Mouse (Mus musculus) forebrain, embryonic 13.5 days (tissue): ENCODE results near the gene Zc3h14. TPM values are rescaled to one million over a fixed set of nuclear protein-coding genes. Genes with fewer than 3 reads are reported as not detected.

Experiments
- ATAC-seq: fragments of 200-750 bp; cut with Nextera tagmentation; 2 replicates; pipeline ENCODE4 v1.8.0; 2017
- H3K27ac ChIP-seq: fragments of 300-500 bp; sonication (generic); 2 replicates; pipeline ENCODE4 v1.5.1; 2015; ENCODE audit warnings: inconsistent platforms, mild to moderate bottlenecking, moderate library complexity
- H3K27me3 ChIP-seq: fragments of 300-500 bp; sonication (generic); 2 replicates; pipeline ENCODE4 v1.6.1; 2015; ENCODE audit warnings: mild to moderate bottlenecking, inconsistent platforms
- H3K36me3 ChIP-seq: fragments of 300-500 bp; sonication (generic); 2 replicates; pipeline ENCODE4 v1.6.1; 2015; ENCODE audit warnings: mild to moderate bottlenecking, inconsistent platforms; ENCODE audit not compliant: poor library complexity, severe bottlenecking
- H3K4me1 ChIP-seq: fragments of 300-500 bp; sonication (generic); 2 replicates; pipeline ENCODE4 v1.6.1; 2015; ENCODE audit warnings: inconsistent platforms
- H3K4me2 ChIP-seq: fragments of 300-500 bp; sonication (generic); 2 replicates; pipeline ENCODE4 v1.6.1; 2015; ENCODE audit warnings: inconsistent platforms, mild to moderate bottlenecking, moderate library complexity
- H3K4me3 ChIP-seq: fragments of 300-500 bp; sonication (generic); 2 replicates; pipeline ENCODE4 v1.5.1; 2015; ENCODE audit warnings: mild to moderate bottlenecking, inconsistent platforms
- H3K9ac ChIP-seq: fragments of 300-500 bp; sonication (generic); 2 replicates; pipeline ENCODE4 v1.6.1; 2015; ENCODE audit warnings: mild to moderate bottlenecking, inconsistent platforms
- H3K9me3 ChIP-seq: fragments of 300-500 bp; sonication (generic); replicated peaks from 2 replicates; pipeline ENCODE4 v1.6.1; 2016; ENCODE audit warnings: inconsistent platforms
- WGBS: fragments of 180-500 bp; shearing (Covaris S2); methylation state at CpG from one replicate; pipeline ENCODE4 v1.1.7; 2015; 5-methylcytosine and 5-hydroxymethylcytosine counted together
- polyA plus RNA-seq: library from polyadenylated mRNA; unstranded; fragments of >200 nt; fragmentation: Nextera tagmentation; extraction: Ambion mirVana; gene quantifications from 2 replicates; pipeline ENCODE4 v1.2.1, GENCODE M21; 2015

Gene Zc3h14
- polyA plus RNA-seq, 1 experiment from 2014 or later = 125 TPM

GRCm38 (mm10) chr12:98820781-98821180 lies 74.0 kb downstream of the Zc3h14 start:
- ATAC-seq = peak; percentile 70; the same call in 1 of the 2 replicates
- Histone ChIP-seq H3K4me1 (0 out of 2 replicates have a peak, but pooled peaks cover 4% of the 10 kb centered on the region), H3K4me3 (no peak overlapping the region), H3K9ac (no peak overlapping the region), H3K36me3 (peaks cover 45% of the 10 kb centered on the region), H3K27me3 (no peaks in the 10 kb centered on the region), H3K27ac (peak overlapping the region; percentile 27), H3K9me3 (no peaks in the 10 kb centered on the region), H3K4me2 (no peak overlapping the region)
- WGBS = 62% methylated on average over 2 of the region's 2 CpGs

GRCm38 (mm10) chr12:98831122-98831521 lies 84.4 kb downstream of the Zc3h14 start:
- Histone ChIP-seq H3K36me3 (peaks cover 35% of the 10 kb centered on the region), H3K9ac (no peak overlapping the region), H3K4me1 (no peaks in the 10 kb centered on the region), H3K4me2 (no peak overlapping the region), H3K4me3 (no peak overlapping the region), H3K27ac (no peak overlapping the region), H3K27me3 (no peaks in the 10 kb centered on the region), H3K9me3 (no peaks in the 10 kb centered on the region)
- 88% methylated on average over 7 of the region's 7 CpGs for WGBS
- ATAC-seq = no peak

- no peak for ATAC-seq
- H3K36me3 ChIP-seq = peaks cover 38% of the 10 kb centered on the region
- WGBS = 91% methylated on average over 8 of the region's 8 CpGs
Measured at GRCm38 (mm10) chr12:98832929-98833598, 86.3 kb downstream of the Zc3h14 start.

GRCm38 (mm10) chr12:98833901-98834300 lies 87.1 kb downstream of the Zc3h14 start:
- H3K9ac ChIP-seq = no peak overlapping the region
- no peak overlapping the region for H3K4me3 ChIP-seq
- no peaks in the 10 kb centered on the region for H3K4me1 ChIP-seq
- WGBS = 89% methylated on average over 1 of the region's 1 CpGs
- ATAC-seq = no peak
- no peaks in the 10 kb centered on the region for H3K27me3 ChIP-seq
- H3K27ac ChIP-seq = no peak overlapping the region
- H3K9me3 ChIP-seq = no peaks in the 10 kb centered on the region
- H3K4me2 ChIP-seq = no peak overlapping the region
- peaks cover 31% of the 10 kb centered on the region for H3K36me3 ChIP-seq

More at GRCm38 (mm10) chr12:98832929-98833598, 86.3 kb downstream of the Zc3h14 start:
- no peak overlapping the region for H3K27ac ChIP-seq
- H3K27me3 ChIP-seq = no peaks in the 10 kb centered on the region
- H3K4me3 ChIP-seq = no peak overlapping the region
- H3K4me2 ChIP-seq = no peak overlapping the region
- H3K4me1 ChIP-seq = no peaks in the 10 kb centered on the region
- no peak overlapping the region for H3K9ac ChIP-seq
- no peaks in the 10 kb centered on the region for H3K9me3 ChIP-seq

GRCm38 (mm10) chr12:98834879-98835278 lies 88.1 kb downstream of the Zc3h14 start:
- H3K4me1 ChIP-seq = no peaks in the 10 kb centered on the region
- no peaks in the 10 kb centered on the region for H3K27me3 ChIP-seq
- no peak overlapping the region for H3K4me2 ChIP-seq
- peaks cover 30% of the 10 kb centered on the region for H3K36me3 ChIP-seq
- no peak overlapping the region for H3K9ac ChIP-seq
- 96% methylated on average over 2 of the region's 2 CpGs for WGBS
- H3K9me3 ChIP-seq = no peaks in the 10 kb centered on the region
- H3K27ac ChIP-seq = no peak overlapping the region
- no peak overlapping the region for H3K4me3 ChIP-seq
- ATAC-seq = no peak

GRCm38 (mm10) chr12:98835466-98835865 lies 88.7 kb downstream of the Zc3h14 start:
- no peak for ATAC-seq
- H3K4me2 ChIP-seq = no peak overlapping the region
- no peak overlapping the region for H3K9ac ChIP-seq
- no peak overlapping the region for H3K27ac ChIP-seq
- H3K4me1 ChIP-seq = no peaks in the 10 kb centered on the region
- 95% methylated on average over 2 of the region's 2 CpGs for WGBS
- no peak overlapping the region for H3K4me3 ChIP-seq
- H3K36me3 ChIP-seq = peaks cover 30% of the 10 kb centered on the region
- H3K9me3 ChIP-seq = no peaks in the 10 kb centered on the region
- H3K27me3 ChIP-seq = no peaks in the 10 kb centered on the region

Other genes starting within 250 kb of the Zc3h14 start
- gene Kcnk10, start 168.7 kb upstream of the Zc3h14 start, polyA plus RNA-seq = 49.1 and 50.9 TPM in 2 replicates
- 24.9 and 28.7 TPM in 2 replicates for gene Spata7, start 118.8 kb upstream of the Zc3h14 start, polyA plus RNA-seq
- gene Ptpn21, start 9.6 kb upstream of the Zc3h14 start, polyA plus RNA-seq = 6.4 and 6.5 TPM in 2 replicates
- 27.0 and 28.8 TPM in 2 replicates for gene Eml5, start 154.5 kb downstream of the Zc3h14 start, polyA plus RNA-seq
- gene Ttc8, start 173.6 kb downstream of the Zc3h14 start, polyA plus RNA-seq = 39.5 and 46.6 TPM in 2 replicates